Mouse (Mus musculus): ENCODE data around the gene Ip6k1. TPM values are rescaled to one million over a fixed set of nuclear protein-coding genes. Genes with fewer than 3 reads are reported as not detected.
A peak's percentile ranks its signal among the peaks of the same experiment; 100 is the strongest.

The Ip6k1 gene
- polyA plus RNA-seq, 1 experiment from 2014 or later: 109 TPM

- 68% methylated on average over 9 of the region's 9 CpGs for WGBS
- H3K9ac ChIP-seq (replicated peaks): peak overlapping the region; percentile 44; the same call in 1 of the 2 replicates
- peak overlapping the region; percentile 67 for H3K4me2 ChIP-seq (replicated peaks)
- H3K4me3 ChIP-seq: peak overlapping the region; percentile 53
- H3K9me3 ChIP-seq: no peaks in the 10 kb centered on the region
- H3K4me1 ChIP-seq: peaks cover 34% of the 10 kb centered on the region
- H3K27me3 ChIP-seq: no peaks in the 10 kb centered on the region; the same call in 1 of the 2 replicates
- no peaks in the 10 kb centered on the region for H3K36me3 ChIP-seq
- peak overlapping the region; percentile 28; the same call in 1 of the 2 replicates for H3K27ac ChIP-seq (replicated peaks)
- ATAC-seq (replicated peaks): no peak
Measured at GRCm38 (mm10) chr9:107984754-107985055, 17.6 kb upstream of the Ip6k1 start.

GRCm38 (mm10) chr9:107985131-107986119 is 16.9 kb upstream of the Ip6k1 start, which contains the start of gene Inka1:
Gene Inka1 (minus strand): TSS chr9:107985879.
- Histone ChIP-seq H3K9ac (replicated peaks) (peak within 1 kb of the TSS; percentile 44), H3K9me3 (no peaks in the 10 kb centered on the region), H3K27ac (replicated peaks) (peak within 1 kb of the TSS; percentile 28; the same call in 1 of the 2 replicates), H3K27me3 (no peaks in the 10 kb centered on the region; the same call in 1 of the 2 replicates), H3K36me3 (no peaks in the 10 kb centered on the region), H3K4me3 (peak within 1 kb of the TSS; percentile 53), H3K4me2 (replicated peaks) (peak within 1 kb of the TSS; percentile 67), H3K4me1 (peaks cover 34% of the 10 kb centered on the region)
- peak; percentile 77 for ATAC-seq (replicated peaks)
- WGBS: 1% methylated on average over 52 of the region's 58 CpGs

- H3K9me3 ChIP-seq: no peaks in the 10 kb centered on the region
- peaks cover 34% of the 10 kb centered on the region for H3K4me1 ChIP-seq
- H3K9ac ChIP-seq (replicated peaks): no peak overlapping the region
- H3K4me2 ChIP-seq (replicated peaks): peak overlapping the region; percentile 67
- H3K27ac ChIP-seq (replicated peaks): no peak overlapping the region
- WGBS: 7% methylated on average over 18 of the region's 18 CpGs
- ATAC-seq (replicated peaks): peak; percentile 76
- H3K36me3 ChIP-seq: no peaks in the 10 kb centered on the region
- no peaks in the 10 kb centered on the region; the same call in 1 of the 2 replicates for H3K27me3 ChIP-seq
- H3K4me3 ChIP-seq: peak overlapping the region; percentile 53; the same call in 1 of the 2 replicates
Measured at GRCm38 (mm10) chr9:107986376-107986775, 15.9 kb upstream of the Ip6k1 start.

GRCm38 (mm10) chr9:107987950-107988349 is 14.4 kb upstream of the Ip6k1 start:
- no peaks in the 10 kb centered on the region; the same call in 1 of the 2 replicates for H3K27me3 ChIP-seq
- H3K27ac ChIP-seq (replicated peaks): no peak overlapping the region
- H3K4me1 ChIP-seq: peaks cover 25% of the 10 kb centered on the region
- H3K36me3 ChIP-seq: no peaks in the 10 kb centered on the region
- ATAC-seq (replicated peaks): no peak
- 81% methylated on average over 3 of the region's 3 CpGs for WGBS
- no peak overlapping the region for H3K9ac ChIP-seq (replicated peaks)
- H3K9me3 ChIP-seq: no peaks in the 10 kb centered on the region
- no peak overlapping the region for H3K4me3 ChIP-seq
- no peak overlapping the region for H3K4me2 ChIP-seq (replicated peaks)

GRCm38 (mm10) chr9:107992197-107992596 is 10.1 kb upstream of the Ip6k1 start, which contains the start of gene Cdhr4:
Gene Cdhr4 (plus strand): TSS chr9:107992497.
- Histone ChIP-seq H3K9me3 (no peaks in the 10 kb centered on the region), H3K4me2 (replicated peaks) (no peak within 1 kb of the TSS), H3K4me3 (no peak within 1 kb of the TSS), H3K27me3 (no peaks in the 10 kb centered on the region), H3K36me3 (no peaks in the 10 kb centered on the region), H3K9ac (replicated peaks) (no peak within 1 kb of the TSS), H3K4me1 (no peaks in the 10 kb centered on the region), H3K27ac (replicated peaks) (no peak within 1 kb of the TSS)
- 73% methylated on average over 2 of the region's 2 CpGs for WGBS
- no peak for ATAC-seq (replicated peaks)

GRCm38 (mm10) chr9:107993013-107993412 is 9.3 kb upstream of the Ip6k1 start:
- H3K9me3 ChIP-seq: no peaks in the 10 kb centered on the region
- no peak for ATAC-seq (replicated peaks)
- WGBS: 79% methylated on average over 11 of the region's 11 CpGs

GRCm38 (mm10) chr9:107994464-107994863 is 7.8 kb upstream of the Ip6k1 start:
- no peak for ATAC-seq (replicated peaks)
- Histone ChIP-seq H3K4me3 (no peak overlapping the region), H3K4me1 (no peaks in the 10 kb centered on the region), H3K36me3 (no peaks in the 10 kb centered on the region), H3K27me3 (no peaks in the 10 kb centered on the region), H3K4me2 (replicated peaks) (no peak overlapping the region), H3K9me3 (no peaks in the 10 kb centered on the region), H3K9ac (replicated peaks) (no peak overlapping the region), H3K27ac (replicated peaks) (no peak overlapping the region)
- WGBS: 73% methylated on average over 2 of the region's 2 CpGs

More at GRCm38 (mm10) chr9:107993013-107993412, 9.3 kb upstream of the Ip6k1 start:
- no peaks in the 10 kb centered on the region for H3K4me1 ChIP-seq
- H3K36me3 ChIP-seq: no peaks in the 10 kb centered on the region
- H3K9ac ChIP-seq (replicated peaks): no peak overlapping the region
- H3K4me2 ChIP-seq (replicated peaks): no peak overlapping the region
- no peak overlapping the region for H3K27ac ChIP-seq (replicated peaks)
- H3K27me3 ChIP-seq: no peaks in the 10 kb centered on the region
- no peak overlapping the region for H3K4me3 ChIP-seq

GRCm38 (mm10) chr9:107995513-107995912 is 6.8 kb upstream of the Ip6k1 start:
- no peaks in the 10 kb centered on the region for H3K36me3 ChIP-seq
- H3K4me1 ChIP-seq: no peaks in the 10 kb centered on the region
- no peak overlapping the region for H3K9ac ChIP-seq (replicated peaks)
- no peak overlapping the region for H3K4me3 ChIP-seq
- H3K4me2 ChIP-seq (replicated peaks): no peak overlapping the region
- H3K27ac ChIP-seq (replicated peaks): no peak overlapping the region
- H3K9me3 ChIP-seq: no peaks in the 10 kb centered on the region
- no peaks in the 10 kb centered on the region for H3K27me3 ChIP-seq
- WGBS: 93% methylated on average over 21 of the region's 21 CpGs
- no peak for ATAC-seq (replicated peaks)

- ATAC-seq (replicated peaks): no peak
- no peak within 1 kb of the TSS for H3K4me2 ChIP-seq (replicated peaks)
- H3K27ac ChIP-seq (replicated peaks): no peak within 1 kb of the TSS
- 87% methylated on average over 5 of the region's 5 CpGs for WGBS
- no peak within 1 kb of the TSS for H3K9ac ChIP-seq (replicated peaks)
- H3K27me3 ChIP-seq: no peaks in the 10 kb centered on the region
- no peaks in the 10 kb centered on the region for H3K4me1 ChIP-seq
- no peak within 1 kb of the TSS for H3K4me3 ChIP-seq
- H3K36me3 ChIP-seq: no peaks in the 10 kb centered on the region
- no peaks in the 10 kb centered on the region for H3K9me3 ChIP-seq
Measured at GRCm38 (mm10) chr9:107996049-107996448, 6.3 kb upstream of the Ip6k1 start, which contains the start of gene Gm20662. Gene Gm20662 (plus strand): TSS chr9:107996349.

- Histone ChIP-seq H3K4me2 (replicated peaks) (peak overlapping the region; percentile 59), H3K4me3 (peak overlapping the region; percentile 66), H3K27ac (replicated peaks) (peak overlapping the region; percentile 93), H3K9ac (replicated peaks) (peak overlapping the region; percentile 93), H3K4me1 (peaks cover 29% of the 10 kb centered on the region), H3K9me3 (no peaks in the 10 kb centered on the region), H3K27me3 (no peaks in the 10 kb centered on the region), H3K36me3 (no peaks in the 10 kb centered on the region)
- no peak; the same call in 1 of the 2 replicates for ATAC-seq (replicated peaks)
- WGBS: under 1% methylated on average over 50 of the region's 50 CpGs
Measured at GRCm38 (mm10) chr9:108002778-108003530, 653 bp downstream of the Ip6k1 start.

GRCm38 (mm10) chr9:108003531-108003890 is 1.2 kb downstream of the Ip6k1 start:
- Histone ChIP-seq H3K4me2 (replicated peaks) (peak overlapping the region; percentile 59), H3K4me1 (peaks cover 29% of the 10 kb centered on the region), H3K4me3 (peak overlapping the region; percentile 66), H3K27me3 (no peaks in the 10 kb centered on the region), H3K27ac (replicated peaks) (peak overlapping the region; percentile 93), H3K36me3 (no peaks in the 10 kb centered on the region), H3K9ac (replicated peaks) (peak overlapping the region; percentile 93), H3K9me3 (no peaks in the 10 kb centered on the region)
- ATAC-seq (replicated peaks): no peak
- WGBS: 14% methylated on average over 8 of the region's 8 CpGs

GRCm38 (mm10) chr9:108008041-108008440 is 5.7 kb downstream of the Ip6k1 start:
- H3K4me2 ChIP-seq (replicated peaks): no peak overlapping the region
- no peaks in the 10 kb centered on the region for H3K36me3 ChIP-seq
- no peaks in the 10 kb centered on the region for H3K9me3 ChIP-seq
- peaks cover 22% of the 10 kb centered on the region for H3K4me1 ChIP-seq
- no peak overlapping the region for H3K9ac ChIP-seq (replicated peaks)
- 91% methylated on average over 5 of the region's 5 CpGs for WGBS
- H3K27ac ChIP-seq (replicated peaks): no peak overlapping the region
- no peaks in the 10 kb centered on the region for H3K27me3 ChIP-seq
- no peak for ATAC-seq (replicated peaks)
- H3K4me3 ChIP-seq: no peak overlapping the region

Measured in forebrain, embryonic 15.5 days (tissue).